Mouse (Mus musculus): ENCODE results near the gene Olfr1224-ps1. TPM values are rescaled to one million over a fixed set of nuclear protein-coding genes. Genes with fewer than 3 reads are reported as not detected.
"Not testable (repeated sequence)": the region's sequence is repeated elsewhere in the genome, so short reads cannot be mapped to it uniquely, and the experiment has no call there.

Gene Olfr1224-ps1
- polyA plus RNA-seq (2012; ENCODE audit: insufficient read depth, insufficient read length, missing spikeins): not detected in 2 replicates

GRCm38 (mm10) chr2:89163991-89164390 is at the start of gene Olfr1224-ps1:
Gene Olfr1224-ps1, minus strand, starts transcription at chr2:89164091.
- H3K4me1 ChIP-seq (ENCODE audit: control insufficient read depth, insufficient read depth, insufficient read length, low read length); H3K27ac ChIP-seq (replicated peaks; ENCODE audit: low read depth, low read length); H3K4me3 ChIP-seq (ENCODE audit: insufficient read depth, low read depth, low read length): not testable (repeated sequence)

- no peak within 1 kb of the TSS for H3K4me3 ChIP-seq (ENCODE audit: insufficient read depth, low read depth, low read length)
- no peak within 1 kb of the TSS for H3K27ac ChIP-seq (replicated peaks; ENCODE audit: low read depth, low read length)
- no peaks in the 10 kb centered on the region for H3K4me1 ChIP-seq (ENCODE audit: control insufficient read depth, insufficient read depth, insufficient read length, low read length)
Measured at GRCm38 (mm10) chr2:89199948-89200347, 36.1 kb upstream of the Olfr1224-ps1 start, which contains the start of gene Olfr1226. Gene Olfr1226, minus strand, starts transcription at chr2:89200048.

DNA sequence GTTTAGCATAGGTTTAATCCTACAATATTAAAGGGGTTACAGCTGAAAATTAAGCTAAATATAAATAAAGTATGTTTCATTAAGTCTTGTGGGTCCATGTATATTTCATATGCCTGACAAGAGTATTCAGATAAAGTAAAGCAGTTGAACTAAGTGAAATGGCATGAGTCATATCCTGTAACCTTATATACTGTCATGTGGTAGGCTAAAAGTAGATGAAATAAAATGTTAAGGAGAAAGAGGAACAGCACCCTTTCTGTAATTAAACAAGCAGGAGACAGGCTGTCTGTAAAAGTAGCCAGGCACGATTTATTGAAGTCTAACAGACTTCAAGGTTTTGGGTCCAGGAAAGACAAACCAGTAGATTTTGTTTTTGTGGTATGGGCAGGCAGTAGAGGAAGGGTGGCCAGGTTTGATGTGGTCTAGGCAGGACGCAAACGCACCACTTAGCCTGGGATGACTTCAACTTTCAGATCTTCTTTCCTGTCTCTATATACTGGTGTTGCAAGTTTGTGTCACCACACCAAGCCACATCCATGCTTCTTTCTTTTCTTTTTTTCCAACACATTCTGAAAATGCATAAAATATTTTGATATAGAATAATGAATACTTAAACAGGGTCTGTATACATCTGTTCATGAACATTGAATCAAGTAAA is 32.6 kb upstream of the Olfr1224-ps1 start:
- Histone ChIP-seq H3K4me1 (ENCODE audit: control insufficient read depth, insufficient read depth, insufficient read length, low read length) (no peaks in the 10 kb centered on the region), H3K4me3 (ENCODE audit: insufficient read depth, low read depth, low read length) (no peak overlapping the region), H3K27ac (replicated peaks; ENCODE audit: low read depth, low read length) (no peak overlapping the region)

DNA sequence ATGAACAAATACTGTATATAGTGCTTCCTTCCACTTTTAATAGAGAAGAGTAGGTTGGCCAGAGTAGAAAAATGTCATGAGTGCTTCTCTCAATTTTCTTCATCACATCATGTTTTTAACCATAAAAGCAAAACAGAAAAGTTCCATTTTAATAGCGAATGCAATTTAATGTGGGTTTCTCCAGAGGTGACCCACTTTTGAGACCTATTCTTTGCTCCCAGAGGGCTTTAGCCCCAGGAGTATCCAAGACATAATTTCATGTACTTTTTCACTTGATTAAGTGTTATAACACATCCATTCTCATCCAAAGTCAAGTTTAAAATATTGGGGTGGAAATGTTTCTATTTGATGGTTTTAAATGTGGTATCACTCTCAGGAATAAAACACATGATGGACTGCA is 10.7 kb upstream of the Olfr1224-ps1 start, which contains the start of gene Olfr1225:
Olfr1225 (minus strand) TSS at position 101 of the 400 bp plus-strand sequence.
- no peak within 1 kb of the TSS for H3K27ac ChIP-seq (replicated peaks; ENCODE audit: low read depth, low read length)

DNA sequence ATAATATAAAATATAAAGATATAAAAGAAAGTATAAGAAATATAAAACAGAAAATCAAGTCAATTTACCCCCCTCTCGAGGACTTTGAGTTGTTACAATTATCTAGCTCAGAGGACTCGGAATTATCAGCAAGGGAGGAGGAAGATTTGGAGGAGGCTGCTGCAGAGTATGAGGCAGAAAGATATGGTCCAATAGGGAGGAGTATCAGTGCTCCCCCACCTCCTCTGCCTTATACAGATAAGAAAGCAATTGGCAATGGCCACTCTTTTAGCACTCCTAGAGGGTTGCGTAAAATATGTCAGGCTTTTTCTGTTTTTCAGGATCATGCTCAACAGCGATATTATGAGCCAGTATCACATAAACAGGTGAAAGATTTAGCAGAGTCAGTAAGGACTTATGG is 820 bp upstream of the Olfr1224-ps1 start:
- not testable (repeated sequence) for H3K4me1 ChIP-seq (ENCODE audit: control insufficient read depth, insufficient read depth, insufficient read length, low read length); H3K27ac ChIP-seq (replicated peaks; ENCODE audit: low read depth, low read length); H3K4me3 ChIP-seq (ENCODE audit: insufficient read depth, low read depth, low read length)

More for the DNA sequence above, 10.7 kb upstream of the Olfr1224-ps1 start, which contains the start of gene Olfr1225:
- Histone ChIP-seq H3K4me3 (ENCODE audit: insufficient read depth, low read depth, low read length) (no peak within 1 kb of the TSS), H3K4me1 (ENCODE audit: control insufficient read depth, insufficient read depth, insufficient read length, low read length) (no peaks in the 10 kb centered on the region)

DNA sequence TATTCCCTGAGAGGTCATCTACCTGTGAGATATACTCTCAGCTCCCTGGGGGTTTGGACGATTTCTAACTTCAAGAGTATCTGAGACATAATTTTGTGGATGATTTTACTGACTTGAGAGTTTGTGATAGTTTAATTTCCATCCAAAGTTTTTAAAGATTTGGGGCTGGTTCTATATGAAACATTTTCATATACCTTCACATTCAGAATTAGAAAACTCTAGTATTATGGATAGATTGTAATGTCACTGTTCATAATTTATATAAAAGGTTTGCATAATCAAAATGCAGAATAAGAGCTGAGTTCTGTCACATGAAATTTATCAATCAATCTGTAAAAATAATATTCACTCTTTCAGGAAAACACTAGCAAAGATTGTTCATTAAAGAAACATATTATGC is 12.4 kb downstream of the Olfr1224-ps1 start, which contains the start of gene Olfr1223:
Olfr1223 (minus strand) TSS at position 101 of the 400 bp plus-strand sequence.
- H3K4me1 ChIP-seq (ENCODE audit: control insufficient read depth, insufficient read depth, insufficient read length, low read length): no peaks in the 10 kb centered on the region
- H3K27ac ChIP-seq (replicated peaks; ENCODE audit: low read depth, low read length): no peak within 1 kb of the TSS
- H3K4me3 ChIP-seq (ENCODE audit: insufficient read depth, low read depth, low read length): no peak within 1 kb of the TSS

- H3K4me3 ChIP-seq (ENCODE audit: insufficient read depth, low read depth, low read length): no peak within 1 kb of the TSS
- H3K27ac ChIP-seq (replicated peaks; ENCODE audit: low read depth, low read length): no peak within 1 kb of the TSS
- H3K4me1 ChIP-seq (ENCODE audit: control insufficient read depth, insufficient read depth, insufficient read length, low read length): no peaks in the 10 kb centered on the region
Measured at GRCm38 (mm10) chr2:89132954-89133353, 30.9 kb downstream of the Olfr1224-ps1 start, which contains the start of gene Olfr1222. Gene Olfr1222, minus strand, starts transcription at chr2:89133054.

DNA sequence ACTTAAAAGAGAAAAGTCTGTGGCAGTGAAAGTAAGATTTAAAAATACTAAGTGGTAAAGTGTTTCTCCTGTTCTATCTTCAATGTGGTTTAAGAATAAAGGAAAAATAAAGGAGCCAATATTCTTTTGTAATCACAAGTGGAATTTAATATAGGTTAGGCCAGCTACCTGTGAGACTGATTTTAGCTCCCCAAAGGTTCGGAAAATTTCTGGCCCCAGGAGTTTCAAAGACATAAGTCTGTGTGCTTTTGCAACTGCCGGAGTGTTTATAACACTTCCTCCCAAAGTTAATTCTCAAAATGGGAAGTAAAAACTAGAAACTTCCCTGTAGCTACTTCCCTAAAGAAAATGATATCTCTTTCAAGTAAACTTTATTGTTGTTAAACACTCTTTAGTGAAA is 46.7 kb downstream of the Olfr1224-ps1 start, which contains the start of gene Olfr1221:
Olfr1221 (minus strand) TSS at position 101 of the 400 bp plus-strand sequence.
- Histone ChIP-seq H3K27ac (replicated peaks; ENCODE audit: low read depth, low read length) (no peak within 1 kb of the TSS), H3K4me3 (ENCODE audit: insufficient read depth, low read depth, low read length) (no peak within 1 kb of the TSS), H3K4me1 (ENCODE audit: control insufficient read depth, insufficient read depth, insufficient read length, low read length) (no peaks in the 10 kb centered on the region)

GRCm38 (mm10) chr2:89106735-89107134 is 57.2 kb downstream of the Olfr1224-ps1 start, which contains the start of gene Olfr1220:
Gene Olfr1220, minus strand, starts transcription at chr2:89106835.
- no peaks in the 10 kb centered on the region for H3K4me1 ChIP-seq (ENCODE audit: control insufficient read depth, insufficient read depth, insufficient read length, low read length)
- no peak within 1 kb of the TSS for H3K4me3 ChIP-seq (ENCODE audit: insufficient read depth, low read depth, low read length)
- no peak within 1 kb of the TSS for H3K27ac ChIP-seq (replicated peaks; ENCODE audit: low read depth, low read length)

DNA sequence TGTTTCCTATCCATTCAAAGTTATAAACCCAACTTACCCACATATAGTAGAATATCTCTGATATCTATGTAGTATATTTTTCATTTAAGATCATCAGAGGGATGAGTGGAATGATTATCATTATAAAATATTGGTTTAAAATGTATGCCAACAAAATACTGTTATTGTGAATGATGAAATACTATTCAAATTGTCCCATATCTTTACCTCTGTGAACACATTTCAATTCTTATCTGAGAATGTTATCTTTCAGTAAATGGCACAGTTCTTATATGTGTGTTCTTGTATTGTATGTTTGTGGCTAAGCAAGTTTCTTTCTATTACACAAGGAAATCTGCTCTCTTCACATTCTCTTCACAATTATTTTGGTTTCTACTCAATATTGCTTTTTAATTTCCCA is 58.2 kb downstream of the Olfr1224-ps1 start:
- no peak overlapping the region for H3K27ac ChIP-seq (replicated peaks; ENCODE audit: low read depth, low read length)
- no peaks in the 10 kb centered on the region for H3K4me1 ChIP-seq (ENCODE audit: control insufficient read depth, insufficient read depth, insufficient read length, low read length)
- H3K4me3 ChIP-seq (ENCODE audit: insufficient read depth, low read depth, low read length): no peak overlapping the region

Other genes starting within 250 kb of the Olfr1224-ps1 start
- gene Olfr1209, start 248.9 kb downstream of the Olfr1224-ps1 start, polyA plus RNA-seq (2012; ENCODE audit: insufficient read depth, insufficient read length, missing spikeins): not detected in 2 replicates
- gene Olfr1211, start 226.0 kb downstream of the Olfr1224-ps1 start, polyA plus RNA-seq (2012; ENCODE audit: insufficient read depth, insufficient read length, missing spikeins): not detected in 2 replicates
- gene Olfr1212, start 210.1 kb downstream of the Olfr1224-ps1 start, polyA plus RNA-seq (2012; ENCODE audit: insufficient read depth, insufficient read length, missing spikeins): not detected in 2 replicates
- not detected in 2 replicates for gene Gm13762, start 183.8 kb downstream of the Olfr1224-ps1 start, polyA plus RNA-seq (2012; ENCODE audit: insufficient read depth, insufficient read length, missing spikeins)
- not detected in 2 replicates for gene Olfr1214, start 171.4 kb downstream of the Olfr1224-ps1 start, polyA plus RNA-seq (2012; ENCODE audit: insufficient read depth, insufficient read length, missing spikeins)
- gene Olfr1215, start 157.1 kb downstream of the Olfr1224-ps1 start, polyA plus RNA-seq (2012; ENCODE audit: insufficient read depth, insufficient read length, missing spikeins): not detected in 2 replicates
- not detected in 2 replicates for gene Olfr1216, start 145.8 kb downstream of the Olfr1224-ps1 start, polyA plus RNA-seq (2012; ENCODE audit: insufficient read depth, insufficient read length, missing spikeins)
- gene Olfr1217, start 132.0 kb downstream of the Olfr1224-ps1 start, polyA plus RNA-seq (2012; ENCODE audit: insufficient read depth, insufficient read length, missing spikeins): not detected in 2 replicates
- not detected in 2 replicates for gene Olfr1218, start 102.9 kb downstream of the Olfr1224-ps1 start, polyA plus RNA-seq (2012; ENCODE audit: insufficient read depth, insufficient read length, missing spikeins)
- not detected in 2 replicates for gene Olfr1219, start 80.6 kb downstream of the Olfr1224-ps1 start, polyA plus RNA-seq (2012; ENCODE audit: insufficient read depth, insufficient read length, missing spikeins)
- not detected in 2 replicates for gene Olfr1220, start 57.3 kb downstream of the Olfr1224-ps1 start, polyA plus RNA-seq (2012; ENCODE audit: insufficient read depth, insufficient read length, missing spikeins)
- not detected in 2 replicates for gene Olfr1221, start 46.8 kb downstream of the Olfr1224-ps1 start, polyA plus RNA-seq (2012; ENCODE audit: insufficient read depth, insufficient read length, missing spikeins)
- not detected in 2 replicates for gene Olfr1222, start 31.0 kb downstream of the Olfr1224-ps1 start, polyA plus RNA-seq (2012; ENCODE audit: insufficient read depth, insufficient read length, missing spikeins)
- gene Olfr1223, start 12.5 kb downstream of the Olfr1224-ps1 start, polyA plus RNA-seq (2012; ENCODE audit: insufficient read depth, insufficient read length, missing spikeins): not detected in 2 replicates
- gene Olfr1225, start 10.6 kb upstream of the Olfr1224-ps1 start, polyA plus RNA-seq (2012; ENCODE audit: insufficient read depth, insufficient read length, missing spikeins): not detected in 2 replicates
- gene Olfr1226, start 36.0 kb upstream of the Olfr1224-ps1 start, polyA plus RNA-seq (2012; ENCODE audit: insufficient read depth, insufficient read length, missing spikeins): not detected in 2 replicates
- gene Olfr1228, start 90.0 kb upstream of the Olfr1224-ps1 start, polyA plus RNA-seq (2012; ENCODE audit: insufficient read depth, insufficient read length, missing spikeins): not detected in 2 replicates
- gene Olfr1229, start 123.9 kb upstream of the Olfr1224-ps1 start, polyA plus RNA-seq (2012; ENCODE audit: insufficient read depth, insufficient read length, missing spikeins): not detected in 2 replicates
- gene Olfr1230, start 133.2 kb upstream of the Olfr1224-ps1 start, polyA plus RNA-seq (2012; ENCODE audit: insufficient read depth, insufficient read length, missing spikeins): not detected in 2 replicates
- not detected in 2 replicates for gene Olfr1231, start 143.0 kb upstream of the Olfr1224-ps1 start, polyA plus RNA-seq (2012; ENCODE audit: insufficient read depth, insufficient read length, missing spikeins)
- not detected in 2 replicates for gene Olfr1232, start 165.6 kb upstream of the Olfr1224-ps1 start, polyA plus RNA-seq (2012; ENCODE audit: insufficient read depth, insufficient read length, missing spikeins)
- not detected in 2 replicates for gene Olfr1233, start 178.3 kb upstream of the Olfr1224-ps1 start, polyA plus RNA-seq (2012; ENCODE audit: insufficient read depth, insufficient read length, missing spikeins)
- gene Olfr1234, start 200.8 kb upstream of the Olfr1224-ps1 start, polyA plus RNA-seq (2012; ENCODE audit: insufficient read depth, insufficient read length, missing spikeins): not detected in 2 replicates
- gene Olfr1238, start 245.6 kb upstream of the Olfr1224-ps1 start, polyA plus RNA-seq (2012; ENCODE audit: insufficient read depth, insufficient read length, missing spikeins): not detected in 2 replicates